Mouse (Mus musculus): ENCODE results near the gene Manf.

Manf gene

DNA sequence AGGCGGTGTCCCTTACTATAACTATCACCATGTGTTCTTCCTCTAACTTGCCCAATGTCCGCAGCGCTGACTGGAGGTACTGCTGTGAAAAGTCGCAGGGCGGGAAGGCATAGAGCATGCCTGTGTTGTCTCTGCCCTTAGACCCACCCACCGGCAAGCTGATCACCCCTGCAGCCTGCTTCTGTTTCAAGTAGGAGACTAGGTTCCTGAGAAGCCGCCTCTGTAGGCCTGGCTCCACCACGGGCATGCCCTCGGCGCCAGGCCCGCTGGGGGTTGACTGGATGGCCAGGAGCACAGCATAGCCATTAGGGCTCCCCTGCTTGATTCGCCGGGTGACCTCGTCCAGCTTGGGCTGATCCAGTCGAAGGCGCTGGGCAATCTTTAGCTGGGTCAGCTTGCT lies 7.5 kb downstream of the Manf start:
- peak; percentile 22 for DNase-seq

DNA sequence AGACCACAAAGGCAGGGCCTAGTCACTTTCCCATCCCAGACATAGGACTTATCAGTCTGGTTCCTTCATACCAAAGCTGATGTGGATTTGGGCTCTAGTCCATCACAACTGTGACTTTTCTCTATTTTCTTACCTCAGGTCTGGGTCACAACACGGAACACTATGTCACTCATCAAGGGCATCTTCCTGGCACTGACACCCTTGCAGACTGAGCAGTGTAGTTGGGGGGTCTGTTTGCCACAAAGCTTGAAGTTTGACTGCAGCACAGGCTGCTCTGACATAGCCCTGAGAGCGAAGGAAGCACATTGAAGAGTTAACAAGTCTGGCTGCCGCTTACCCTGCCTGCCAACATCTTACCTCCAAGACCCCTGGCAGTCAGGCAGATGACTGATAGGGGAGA lies 8.7 kb downstream of the Manf start:
- no peak for DNase-seq

DNA sequence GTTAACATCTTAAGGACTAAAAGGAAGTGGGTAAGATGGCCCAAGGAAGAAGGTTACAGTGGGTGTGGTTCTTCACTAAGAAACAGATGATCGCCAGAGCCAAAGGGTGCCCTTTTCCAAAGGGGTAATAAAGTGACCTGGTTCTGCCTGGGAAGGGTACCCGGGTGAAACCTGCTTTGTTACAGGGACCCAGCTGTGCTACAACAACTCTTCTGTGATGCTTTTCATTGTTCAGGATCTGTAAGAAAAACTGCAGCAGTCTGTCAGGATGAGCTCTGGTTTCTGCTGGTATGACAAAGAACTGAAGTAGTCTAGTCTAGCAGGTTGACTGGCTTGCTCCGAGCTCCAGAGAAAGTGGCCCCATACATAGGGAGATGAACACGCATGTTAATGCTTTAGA lies 9.6 kb downstream of the Manf start:
- DNase-seq, result no peak

DNA sequence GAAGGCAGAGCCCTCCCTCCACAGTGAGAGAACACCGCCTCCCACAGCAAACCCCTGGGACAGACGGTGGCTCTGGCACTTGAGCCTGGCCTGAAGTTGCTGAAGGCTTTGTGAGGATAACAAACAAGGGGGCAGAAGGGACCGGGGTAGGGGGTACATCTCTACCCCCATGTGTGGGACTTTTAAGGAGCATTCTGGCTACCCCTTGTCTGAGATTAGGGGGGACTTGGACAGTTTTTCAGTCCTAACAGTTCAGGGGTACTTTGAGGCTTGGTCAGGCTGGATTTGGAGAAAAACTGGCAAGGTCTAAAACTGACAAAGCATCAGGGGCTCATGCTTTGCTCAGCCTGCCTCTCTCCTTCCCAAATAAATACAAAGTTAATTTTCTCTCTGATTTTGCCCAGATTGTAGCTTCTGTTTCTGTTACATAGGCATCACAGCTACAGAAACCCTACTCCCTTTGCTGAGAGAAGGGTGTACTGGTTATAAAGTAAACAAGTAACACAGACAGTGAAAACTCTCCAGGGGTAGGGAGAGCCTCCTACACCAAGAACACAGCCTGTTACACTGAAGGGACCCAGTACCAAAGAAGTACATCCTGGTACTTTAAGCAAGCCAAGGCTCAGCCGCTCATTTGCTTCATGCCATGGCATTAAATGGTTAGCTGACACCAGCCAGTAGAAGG lies 10.6 kb downstream of the Manf start:
- DNase-seq, result no peak

DNA sequence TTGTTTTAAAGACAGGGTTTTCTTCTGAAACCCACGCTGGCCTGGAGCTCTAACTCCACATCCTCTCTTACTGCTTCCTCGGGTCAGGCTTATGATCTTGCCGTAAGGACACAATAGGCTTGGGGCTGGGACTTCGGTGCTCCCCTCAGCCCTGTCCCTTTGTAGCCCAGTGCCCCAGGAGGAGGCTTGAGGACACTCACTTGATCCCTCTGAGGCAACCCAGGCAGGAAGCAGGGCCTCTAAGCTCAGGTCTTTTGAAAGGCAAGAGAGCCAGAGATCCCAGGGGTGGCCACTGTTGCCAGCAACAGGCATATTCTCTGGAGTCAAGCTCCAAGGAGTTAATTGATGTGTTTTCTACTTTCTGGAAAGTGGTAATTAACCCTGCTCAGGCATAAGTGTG lies 12.3 kb downstream of the Manf start:
- no peak for DNase-seq

DNA sequence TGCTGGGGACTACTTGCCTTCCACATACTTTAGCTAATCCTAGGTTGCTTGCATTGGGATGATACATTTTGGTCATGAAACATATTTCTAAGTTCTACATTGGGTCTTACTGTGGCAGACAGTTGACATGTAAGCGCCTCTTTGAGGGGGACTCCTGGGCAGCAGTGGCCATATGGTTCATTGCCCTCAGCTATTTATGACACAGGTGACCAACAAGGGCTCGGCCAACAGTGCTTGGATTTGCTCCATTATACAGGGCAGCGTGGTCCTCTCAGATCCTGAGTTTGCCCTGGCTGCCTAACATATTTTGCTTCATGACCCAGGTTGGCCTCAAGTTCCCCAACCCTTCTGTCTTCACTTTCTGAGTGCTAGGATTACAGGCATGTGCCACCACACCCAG lies 15.1 kb downstream of the Manf start:
- no peak for DNase-seq

DNA sequence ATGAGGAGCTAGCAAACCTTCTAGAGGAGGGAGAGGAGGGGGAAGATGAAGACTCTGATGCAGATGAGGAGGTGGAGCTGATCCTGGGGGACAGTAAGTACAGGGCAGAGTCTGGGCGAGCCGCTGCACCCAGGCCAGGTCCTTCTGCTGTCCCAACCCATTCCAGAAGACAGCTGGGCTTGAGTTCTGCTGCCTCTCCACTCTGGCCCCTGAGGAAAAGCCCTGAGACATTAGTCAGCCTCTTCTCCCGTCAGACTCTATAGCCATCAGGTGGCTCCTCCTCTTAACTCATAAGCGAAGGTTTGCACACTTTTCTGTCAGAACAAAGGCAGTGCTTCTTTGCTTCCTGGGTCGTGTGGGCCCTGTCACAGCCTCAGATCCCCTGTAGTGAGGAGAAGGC lies 17.6 kb downstream of the Manf start:
- no peak for DNase-seq

DNA sequence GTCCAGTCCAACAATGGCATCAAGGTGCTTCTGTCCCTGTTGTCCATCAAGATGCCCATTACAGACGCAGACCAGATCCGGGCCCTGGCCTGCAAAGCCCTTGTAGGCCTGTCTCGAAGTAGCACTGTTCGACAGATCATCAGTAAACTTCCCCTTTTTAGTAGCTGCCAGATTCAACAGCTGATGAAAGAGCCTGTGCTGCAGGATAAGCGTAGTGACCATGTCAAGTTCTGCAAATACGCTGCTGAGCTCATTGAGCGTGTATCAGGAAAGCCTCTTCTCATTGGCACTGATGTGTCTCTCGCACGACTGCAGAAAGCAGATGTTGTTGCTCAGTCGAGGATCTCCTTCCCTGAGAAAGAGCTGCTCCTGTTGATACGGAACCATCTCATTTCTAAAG lies 33.7 kb downstream of the Manf start:
- DNase-seq, result no peak

DNA sequence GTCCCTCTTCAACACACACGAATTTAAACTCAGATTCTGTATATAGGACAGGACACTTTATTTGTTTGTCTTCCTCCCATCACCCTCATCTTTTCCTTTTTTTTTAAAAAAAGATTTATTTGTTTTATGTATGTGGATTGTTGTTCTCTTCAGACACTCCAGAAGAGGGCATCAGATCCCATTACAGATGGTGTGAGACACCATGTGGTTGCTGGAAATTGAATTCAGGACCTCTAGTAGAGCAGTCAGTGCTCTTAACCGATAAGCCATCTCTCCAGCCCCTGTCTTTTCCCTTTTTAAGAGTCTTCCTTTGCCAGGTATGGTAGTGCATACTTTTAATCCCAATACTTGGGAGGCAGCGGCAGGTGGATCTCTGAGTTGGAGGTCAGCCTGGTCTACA lies 35.1 kb downstream of the Manf start:
- DNase-seq, result no peak

DNA sequence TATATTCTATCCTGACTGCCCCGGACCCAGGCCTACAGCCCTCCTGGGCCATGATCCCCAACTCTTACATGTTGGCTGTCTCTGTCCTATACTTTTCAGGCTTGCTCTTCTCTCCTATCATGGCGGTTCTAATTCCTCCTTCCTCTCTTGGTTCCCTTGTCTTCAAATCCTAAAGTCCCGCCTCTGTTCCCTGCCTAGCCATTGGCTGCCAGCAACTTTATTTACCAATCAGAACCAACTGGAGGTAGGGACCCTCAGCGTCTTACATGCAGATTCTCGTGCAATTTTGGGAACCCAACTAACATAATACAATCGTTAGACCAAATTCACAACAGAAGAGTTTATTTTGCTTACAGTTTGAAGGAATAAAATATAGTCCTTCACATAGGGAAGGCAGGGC lies 49.0 kb downstream of the Manf start:
- DNase-seq, result no peak

DNA sequence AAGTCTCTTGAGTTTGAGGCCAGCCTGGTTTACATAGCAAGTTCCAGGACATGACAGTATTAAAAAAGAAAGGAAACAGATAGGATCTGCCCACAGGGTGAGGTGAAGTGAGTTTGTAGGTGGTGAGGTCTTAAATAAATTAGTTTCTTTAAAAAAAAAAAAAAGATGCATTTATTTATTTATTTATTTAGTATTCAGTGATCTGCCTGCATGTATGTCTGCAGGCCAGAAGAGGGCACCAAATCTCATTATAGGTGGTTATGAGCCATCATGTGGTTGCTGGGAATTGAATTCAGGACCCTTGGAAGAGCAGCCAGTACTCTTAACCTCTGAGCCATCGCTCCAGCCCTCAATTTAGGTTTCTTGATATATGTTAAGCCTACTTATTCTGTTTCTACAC lies 51.2 kb downstream of the Manf start:
- no peak for DNase-seq

DNA sequence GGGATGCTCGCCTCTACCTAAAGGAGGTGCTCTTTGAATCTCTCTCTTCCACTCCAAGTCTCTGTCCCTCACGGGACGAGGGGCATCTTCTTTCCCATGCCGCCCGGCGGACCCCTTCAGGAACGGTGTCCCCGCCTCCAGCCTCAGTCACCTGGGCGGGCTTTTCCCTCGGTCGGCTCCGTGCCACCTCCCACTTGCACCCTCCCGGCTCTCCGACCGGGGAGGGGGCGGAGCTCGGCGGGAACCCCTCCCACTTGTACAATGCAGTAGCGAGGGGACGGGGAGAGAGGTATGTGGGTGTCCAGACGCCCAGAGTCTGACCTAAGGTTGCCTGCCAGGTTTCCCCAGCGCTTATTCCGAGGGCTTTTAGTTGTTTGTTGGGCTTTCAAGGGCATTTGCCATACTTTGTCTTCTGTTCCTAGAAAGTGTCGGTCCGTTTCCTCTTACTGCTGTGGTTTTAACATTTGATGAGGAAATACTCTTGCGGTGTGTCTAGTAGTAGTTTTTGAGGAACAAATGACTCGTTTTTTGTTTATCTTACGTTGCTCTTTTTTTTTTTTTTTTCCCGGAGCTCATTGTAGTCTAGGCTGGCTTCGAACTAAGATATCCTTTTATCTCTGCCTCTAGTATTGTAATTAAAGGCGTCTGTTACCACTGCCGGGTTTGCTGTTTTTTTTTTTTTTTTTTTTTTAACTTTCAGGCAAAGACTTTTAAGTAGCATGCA lies 69.2 kb downstream of the Manf start:
- peak; percentile 95 for DNase-seq

DNA sequence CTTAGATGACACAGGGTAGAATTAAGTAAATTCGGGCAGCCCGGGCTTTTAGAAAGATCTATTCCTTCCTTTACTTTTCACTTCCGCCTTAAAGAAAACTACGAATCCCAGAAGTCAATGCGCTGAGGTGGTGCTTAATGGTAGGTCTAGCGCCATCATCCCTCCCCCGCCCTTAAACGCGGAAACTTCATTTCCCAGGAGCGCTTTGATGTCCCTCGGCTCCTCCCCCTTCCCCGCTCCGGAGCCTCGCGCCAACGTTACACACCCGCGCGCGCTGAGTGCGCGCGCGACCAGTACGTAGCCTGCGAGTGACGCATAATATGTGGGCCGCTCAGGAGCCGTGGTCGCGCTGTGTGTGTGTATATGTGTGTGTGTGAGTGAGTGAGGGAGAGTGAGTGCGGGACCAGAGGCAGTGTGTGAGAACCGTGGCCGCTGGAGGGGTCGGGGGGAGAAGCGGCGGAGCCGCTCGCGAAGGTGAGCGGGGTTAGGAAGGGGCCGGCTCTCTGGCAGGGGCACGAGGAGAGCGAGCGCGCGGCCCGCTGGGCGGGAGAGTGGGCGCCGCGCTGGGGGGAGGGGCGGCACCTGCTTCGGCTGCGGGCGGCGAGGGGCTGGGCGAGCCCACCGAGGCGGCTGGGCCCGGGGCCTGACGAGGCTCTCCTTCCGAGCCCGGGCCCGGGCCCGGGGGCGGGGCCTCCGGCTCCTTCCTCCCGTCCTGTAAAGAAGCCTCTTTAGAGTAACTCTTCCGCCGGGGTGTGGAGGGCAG lies 70.0 kb downstream of the Manf start, which contains the start of gene Dcaf1:
Dcaf1 (plus strand) TSS at position 257 of the 763 bp plus-strand sequence.
- DNase-seq, result peak; percentile 97

DNA sequence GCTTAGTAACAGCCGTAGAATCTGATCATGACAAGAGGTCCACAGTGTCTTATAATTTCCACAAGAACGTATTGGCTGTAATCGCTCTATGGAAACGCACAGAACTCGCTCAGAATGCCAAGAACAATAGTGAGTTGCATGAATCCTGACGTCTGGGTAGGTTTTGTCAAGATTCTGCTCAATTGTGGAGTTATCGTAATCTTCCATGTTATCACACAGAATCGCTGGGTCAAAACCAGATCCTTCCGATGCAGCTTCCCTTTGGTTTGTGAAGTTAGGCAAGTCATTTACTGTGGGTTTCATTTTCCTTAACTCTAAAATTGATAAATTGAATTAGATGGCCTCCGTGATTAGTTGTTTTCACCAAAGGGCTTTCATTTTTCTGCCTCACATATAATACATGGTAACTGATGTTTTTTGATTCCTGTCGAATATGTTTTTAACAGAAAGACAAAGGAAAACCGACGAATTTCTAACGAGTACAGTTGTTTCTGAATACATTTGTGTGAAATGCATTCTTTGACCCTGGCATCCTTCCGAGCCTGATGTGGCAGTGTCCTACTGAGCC lies 70.6 kb downstream of the Manf start:
- DNase-seq, result peak; percentile 7

DNA sequence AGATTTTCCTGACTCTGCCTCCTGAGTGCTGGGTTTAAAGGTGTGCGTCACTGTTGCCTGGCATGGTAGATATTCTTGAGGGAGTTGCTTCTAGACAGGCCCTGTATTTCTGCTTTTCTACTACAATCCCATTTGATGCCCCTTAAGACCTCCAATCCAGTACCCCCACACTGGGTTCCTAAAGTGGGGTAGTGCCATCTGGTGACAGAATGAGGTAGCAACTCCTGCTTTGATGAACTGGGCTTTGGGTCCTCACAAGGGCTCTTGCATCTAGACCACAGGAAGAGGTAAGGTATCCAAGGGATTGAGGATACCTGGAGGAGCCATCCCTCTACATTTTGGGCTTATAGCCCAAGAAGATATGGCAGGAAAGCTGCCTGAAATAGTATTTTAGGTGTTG lies 72.6 kb downstream of the Manf start:
- DNase-seq, result peak; percentile 18

DNA sequence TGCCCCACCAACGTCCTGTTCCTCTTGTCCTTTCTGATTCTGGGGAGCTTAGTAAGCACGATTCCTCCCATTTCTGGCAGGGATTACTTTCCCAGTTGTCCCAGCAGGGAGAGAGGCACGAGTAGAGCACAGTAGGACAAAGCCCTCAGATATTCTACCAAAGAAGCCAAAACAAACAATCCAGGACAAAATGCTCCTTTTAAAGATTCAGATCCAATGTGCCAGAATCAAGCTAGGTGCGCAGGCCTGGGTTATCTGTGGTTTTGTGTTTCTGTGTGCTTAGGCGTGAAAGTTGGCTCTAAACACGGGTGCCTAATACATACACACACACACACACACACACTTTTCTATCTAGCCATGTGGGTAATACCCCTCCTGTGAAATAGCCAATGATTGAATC lies 73.6 kb downstream of the Manf start:
- DNase-seq, result no peak

DNA sequence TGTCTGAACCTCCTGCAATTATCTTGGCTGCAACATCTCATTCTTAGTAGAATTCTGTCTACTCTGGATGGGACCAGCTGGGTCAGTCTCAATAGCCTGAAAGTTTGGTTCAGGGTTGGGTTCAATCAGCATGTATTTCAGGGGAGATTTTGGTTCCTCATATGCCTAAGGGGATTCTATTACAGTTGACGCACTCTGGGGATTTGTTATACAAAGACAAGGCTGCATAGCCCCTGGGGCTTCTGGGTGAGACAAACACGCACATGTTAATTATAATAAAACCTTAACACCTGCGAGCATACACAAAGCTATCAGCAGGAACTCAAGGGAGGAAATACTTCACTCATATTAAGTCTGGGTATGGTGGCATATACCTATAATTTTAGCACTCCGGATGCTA lies 85.3 kb downstream of the Manf start:
- DNase-seq, result no peak

DNA sequence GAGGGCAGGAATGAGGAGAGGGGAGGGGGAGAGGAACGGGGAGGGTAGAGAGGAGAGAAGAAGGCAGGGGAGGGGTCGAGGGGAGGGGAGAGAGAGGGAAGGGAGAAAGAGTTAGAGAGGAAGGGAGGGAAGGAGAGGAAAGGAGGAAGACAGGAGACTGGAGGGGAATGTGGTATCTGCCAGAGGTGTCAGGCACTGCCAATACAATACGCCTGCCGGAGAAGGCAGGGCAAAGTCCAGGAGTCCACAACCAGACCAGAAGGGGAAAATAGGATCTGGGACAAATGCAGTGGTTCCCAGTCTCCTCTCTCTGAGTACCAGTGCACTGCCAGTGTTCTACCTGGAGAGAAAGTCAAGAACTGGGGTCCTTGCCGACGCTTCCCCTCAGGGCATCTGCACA lies 100.9 kb downstream of the Manf start:
- DNase-seq, result peak; percentile 22

DNA sequence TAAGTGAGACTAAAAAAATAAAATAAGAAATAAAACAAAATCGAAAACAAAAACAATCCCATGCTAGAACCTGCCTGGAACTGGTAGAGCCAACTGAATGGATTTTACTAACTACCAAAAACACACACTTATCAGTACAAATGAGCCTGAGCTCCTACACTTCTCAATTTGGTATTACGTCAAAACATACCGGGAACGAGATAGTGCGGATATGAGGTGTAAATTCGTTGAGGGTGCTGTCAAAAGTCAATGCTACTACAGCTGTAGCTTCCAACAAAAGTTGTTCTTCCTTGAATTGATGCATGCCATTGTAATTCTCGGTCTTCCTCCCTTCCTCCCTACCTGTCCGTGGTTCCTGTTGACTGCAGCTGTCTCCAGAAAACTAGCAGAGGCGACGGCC lies 102.4 kb downstream of the Manf start:
- no peak for DNase-seq

DNA sequence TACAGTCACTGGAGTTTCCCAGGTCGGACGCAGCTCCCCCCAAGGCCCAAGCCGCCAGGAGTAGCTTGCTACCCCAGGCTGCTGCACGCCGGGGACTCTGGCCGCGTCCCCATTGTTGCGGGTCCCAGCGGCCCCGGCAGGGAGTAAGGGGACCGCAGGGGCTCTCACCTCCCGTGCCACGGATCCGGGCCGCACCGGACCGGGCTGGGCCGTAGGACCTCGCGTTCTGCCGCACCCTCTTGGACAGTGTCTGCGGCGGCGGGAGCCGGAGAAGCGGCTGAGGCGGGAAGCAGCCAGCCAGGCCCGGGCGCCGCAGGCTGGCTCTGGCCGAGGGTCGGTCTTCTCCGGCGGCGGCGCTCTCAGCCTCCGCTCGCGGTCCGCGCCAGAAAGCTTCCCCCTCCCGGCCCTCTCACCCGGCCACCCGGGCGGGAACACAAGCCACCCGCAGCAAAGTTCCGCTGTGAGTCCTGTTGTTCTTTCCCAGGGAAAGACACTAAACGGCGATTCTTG lies 102.9 kb downstream of the Manf start, which contains the start of gene Rad54l2:
Rad54l2 (minus strand) TSS at position 383 of the 510 bp plus-strand sequence.
- peak; percentile 93 for DNase-seq

Data from kidney, postnatal 10 days (tissue).